Mouse (Mus musculus) skeletal muscle tissue, adult 2 months (tissue): ENCODE data around the gene 1700011M02Rik.
"Not testable (repeated sequence)": the region's sequence is repeated elsewhere in the genome, so short reads cannot be mapped to it uniquely, and the experiment has no call there.

Source experiments
- DNase-seq: peaks from one replicate; pipeline ENCODE4 v3.0.0-alpha.2; 2012; ENCODE audit warnings: low read depth, low spot score

The 1700011M02Rik gene

GRCm38 (mm10) chrX:102908587-102908986, at the start of gene 1700011M02Rik, which contains the start of gene Dmrtc1a:
Gene 1700011M02Rik, plus strand, starts transcription at chrX:102908905.
Gene Dmrtc1a, minus strand, starts transcription at chrX:102908687.
- DNase-seq: not testable (repeated sequence)

- DNase-seq: no peak
Measured at GRCm38 (mm10) chrX:102867871-102868270, 40.8 kb upstream of the 1700011M02Rik start, which contains the start of gene 1700031F05Rik. Gene 1700031F05Rik, minus strand, starts transcription at chrX:102867971.

- DNase-seq: not testable (repeated sequence)
Measured at GRCm38 (mm10) chrX:102914823-102915222, 6.1 kb downstream of the 1700011M02Rik start.

- DNase-seq: not testable (repeated sequence)
Measured at GRCm38 (mm10) chrX:102926707-102927106, 18.0 kb downstream of the 1700011M02Rik start.

- DNase-seq: not testable (repeated sequence)
Measured at GRCm38 (mm10) chrX:102928072-102928471, 19.4 kb downstream of the 1700011M02Rik start, which contains the start of gene 1700018G05Rik. Gene 1700018G05Rik, plus strand, starts transcription at chrX:102928372.

- no peak for DNase-seq
Measured at GRCm38 (mm10) chrX:102932992-102933570, 24.4 kb downstream of the 1700011M02Rik start.

- no peak for DNase-seq
Measured at GRCm38 (mm10) chrX:102933571-102934394, 25.1 kb downstream of the 1700011M02Rik start.

GRCm38 (mm10) chrX:102934395-102934764, 25.7 kb downstream of the 1700011M02Rik start:
- no peak for DNase-seq

- no peak for DNase-seq
Measured at GRCm38 (mm10) chrX:102936743-102937142, 28.0 kb downstream of the 1700011M02Rik start.

GRCm38 (mm10) chrX:102950136-102950535, 41.4 kb downstream of the 1700011M02Rik start:
- DNase-seq: not testable (repeated sequence)

- DNase-seq: no peak
Measured at GRCm38 (mm10) chrX:102958917-102959316, 50.2 kb downstream of the 1700011M02Rik start.
